Mouse (Mus musculus): ENCODE data around the gene Gadd45b.

Gene Gadd45b

GRCm38 (mm10) chr10:80956385-80956784 is 26.5 kb downstream of the Gadd45b start:
- DNase-seq (ENCODE audit: low spot score in 2 of 2): no peak

GRCm38 (mm10) chr10:80956901-80957300 is 27.0 kb downstream of the Gadd45b start:
- no peak for DNase-seq (ENCODE audit: low spot score in 2 of 2)

DNA sequence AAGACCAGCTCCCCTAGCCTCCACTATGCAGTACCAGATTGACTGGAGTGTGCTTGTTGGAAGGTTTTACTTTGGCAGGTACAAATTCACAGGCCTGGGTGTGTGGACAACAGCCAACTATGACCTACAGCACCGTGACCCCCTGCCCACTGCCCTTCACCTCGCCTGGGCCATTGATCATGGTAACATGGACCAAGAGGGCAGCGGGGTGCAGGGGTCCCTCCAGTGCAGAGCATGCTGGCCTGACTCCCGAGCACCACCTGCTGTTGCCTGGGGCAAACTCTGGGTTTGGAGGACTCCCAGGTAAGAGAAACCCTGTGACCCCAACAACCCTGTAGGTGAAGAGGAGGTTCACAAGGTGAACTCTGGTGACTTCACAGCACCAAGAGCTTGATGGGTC is 27.9 kb downstream of the Gadd45b start:
- no peak for DNase-seq (ENCODE audit: low spot score in 2 of 2)

DNA sequence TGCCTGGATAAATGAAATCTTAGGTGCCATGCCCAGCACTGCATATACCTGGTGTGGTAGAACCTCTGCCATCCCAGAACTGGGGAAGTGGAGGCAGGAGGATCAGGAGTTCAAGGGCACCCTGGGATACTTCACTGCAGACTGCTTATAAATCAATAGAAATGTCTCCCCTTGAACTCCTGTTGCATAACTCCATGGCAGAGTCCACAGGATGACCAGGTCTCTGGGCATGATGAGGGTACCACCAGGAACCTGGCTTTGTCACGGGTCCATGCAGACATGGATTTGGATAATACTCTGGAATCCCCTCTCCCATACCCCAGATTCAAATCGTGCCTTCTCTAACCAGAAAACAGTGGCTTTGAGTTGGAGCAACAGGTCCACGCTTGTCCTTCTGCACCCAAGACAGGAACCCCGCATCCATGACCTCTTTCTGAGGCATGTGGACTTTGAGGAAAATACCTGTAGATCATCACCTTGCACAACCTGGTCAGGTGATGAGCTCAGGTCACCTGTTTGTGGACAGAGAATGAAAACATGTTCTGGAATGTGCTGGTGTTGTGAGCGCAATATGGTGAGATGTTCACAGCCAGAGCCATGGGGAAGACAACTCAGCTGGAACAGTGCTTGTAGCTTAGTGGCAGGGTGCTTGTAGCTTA is 29.2 kb downstream of the Gadd45b start:
- DNase-seq (ENCODE audit: low spot score in 2 of 2): no peak

DNA sequence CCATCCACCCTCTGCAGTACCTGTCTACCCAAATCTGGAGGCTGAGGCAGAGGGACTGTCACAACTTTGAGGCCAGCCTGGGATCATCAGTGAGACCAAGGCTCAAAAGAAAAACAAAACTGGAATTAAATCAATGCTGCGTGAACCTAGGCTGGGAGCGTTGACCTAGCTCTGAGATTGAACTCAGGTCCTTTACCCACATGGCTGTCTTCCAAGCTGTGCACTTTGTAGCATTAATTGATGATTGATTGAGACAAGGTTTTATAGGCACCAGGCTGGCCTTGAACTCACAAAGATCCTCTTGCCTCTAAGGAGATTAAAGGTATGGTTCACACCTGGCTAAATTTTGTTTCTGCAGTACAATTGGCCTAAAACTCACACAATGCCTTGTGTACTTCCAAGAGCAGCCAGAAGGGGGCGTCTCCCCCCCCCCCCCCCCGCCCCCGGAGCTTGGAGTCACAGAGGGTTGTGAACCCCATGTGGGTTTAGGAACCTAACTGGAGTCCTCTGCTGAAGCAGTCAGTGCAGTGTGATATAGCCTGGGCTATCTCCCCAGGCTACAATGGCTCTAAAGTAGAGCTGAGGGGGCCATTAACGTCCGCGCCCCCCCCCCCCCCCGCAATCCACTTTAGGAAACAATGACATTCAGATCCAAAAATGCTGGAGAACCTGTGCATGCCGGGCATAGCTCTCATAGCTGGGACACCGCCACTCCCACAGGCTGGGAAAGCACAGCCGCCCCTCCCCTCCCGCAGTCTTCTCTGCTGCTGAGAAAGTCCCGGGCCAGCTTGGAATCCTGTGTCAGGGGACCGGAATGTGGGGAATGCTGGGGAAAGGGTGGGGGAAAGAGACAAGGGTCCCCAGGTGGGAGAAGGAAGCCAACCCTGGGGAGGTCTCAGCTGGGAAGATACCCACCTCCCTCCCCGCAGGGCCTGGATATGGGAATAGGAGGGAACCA is 31.0 kb downstream of the Gadd45b start:
- DNase-seq (ENCODE audit: low spot score in 2 of 2): no peak

DNA sequence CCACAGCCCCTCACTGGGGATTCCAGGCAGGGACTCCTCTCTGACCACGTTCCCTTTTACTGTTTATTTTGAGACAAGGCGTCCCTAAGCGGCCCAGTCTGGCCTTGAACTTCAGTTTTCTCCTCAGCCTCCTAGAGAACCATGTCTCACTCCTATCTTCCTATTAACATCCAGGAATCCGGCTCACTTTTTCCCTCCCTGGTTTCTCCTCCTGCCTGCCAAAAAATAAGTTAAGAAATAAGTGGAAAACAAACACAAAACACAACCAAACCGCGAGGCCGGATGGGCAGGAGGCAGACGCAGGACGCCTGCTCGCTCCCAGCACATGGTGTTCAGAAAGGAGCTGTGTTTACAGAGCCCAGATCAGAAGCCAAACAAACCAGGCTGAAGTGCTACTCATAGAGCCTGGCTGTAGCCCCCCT is 32.2 kb downstream of the Gadd45b start:
- no peak for DNase-seq (ENCODE audit: low spot score in 2 of 2)

DNA sequence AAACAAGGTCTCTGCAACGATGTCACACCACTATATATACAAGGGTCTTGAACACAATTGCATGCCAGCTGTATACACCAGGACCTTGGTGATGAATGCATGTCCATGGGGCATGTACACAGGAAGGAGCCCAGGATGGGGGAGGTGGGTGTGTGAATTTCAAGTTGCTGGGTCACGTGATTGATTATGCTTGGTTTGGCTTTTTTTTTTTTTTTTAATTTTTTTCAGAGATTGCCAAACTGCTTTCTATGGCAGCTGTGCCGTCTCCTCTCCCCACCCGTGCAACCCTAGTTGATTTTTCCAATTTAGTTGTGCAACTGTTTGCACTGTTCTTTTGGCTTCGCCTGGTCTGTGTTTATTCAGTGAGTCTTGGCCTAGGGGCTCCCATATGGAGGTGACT is 32.7 kb downstream of the Gadd45b start:
- DNase-seq (ENCODE audit: low spot score in 2 of 2): no peak

GRCm38 (mm10) chr10:80963031-80963975 is 33.4 kb downstream of the Gadd45b start:
- DNase-seq (ENCODE audit: low spot score in 2 of 2): no peak

DNA sequence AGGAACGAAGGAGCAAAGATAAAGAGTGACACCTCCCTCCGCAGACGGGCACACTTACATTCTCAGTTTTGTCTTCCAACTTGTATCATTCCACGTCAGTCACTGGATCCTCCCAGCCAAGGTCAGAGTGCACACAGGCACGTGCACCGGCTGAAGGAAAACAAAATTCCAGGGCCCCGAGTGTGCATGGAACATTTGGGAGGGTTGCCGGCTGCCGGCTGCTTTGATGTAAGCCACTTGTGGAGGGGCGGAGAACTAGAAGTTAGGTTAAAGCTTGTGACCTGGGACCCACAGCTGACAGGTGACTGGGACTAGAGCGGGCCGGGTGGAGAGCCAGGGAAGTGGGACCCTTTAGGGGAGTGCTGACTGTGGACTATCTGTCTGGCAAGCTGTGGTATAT is 36.4 kb downstream of the Gadd45b start:
- DNase-seq (ENCODE audit: low spot score in 2 of 2): no peak

- no peak for DNase-seq (ENCODE audit: low spot score in 2 of 2)
Measured at GRCm38 (mm10) chr10:80967101-80967656, 37.3 kb downstream of the Gadd45b start.

DNA sequence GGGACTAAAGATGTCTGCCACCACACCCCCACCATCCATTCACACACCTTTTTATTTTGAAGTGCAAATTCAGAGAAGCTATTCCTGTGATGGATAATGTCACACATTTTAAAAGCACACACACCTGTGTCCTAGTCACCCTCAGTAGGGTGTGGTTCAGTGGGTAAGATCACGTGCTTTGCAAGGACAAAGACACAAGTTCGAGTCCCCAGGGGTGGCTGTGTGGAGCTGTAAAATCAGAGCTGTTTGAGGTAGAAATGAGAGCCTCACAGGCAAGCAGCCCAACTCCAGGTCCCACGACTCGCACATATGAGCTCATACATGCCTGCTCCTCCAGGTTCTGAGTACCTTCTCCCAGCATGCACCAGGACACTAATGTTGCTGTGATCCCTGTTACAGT is 38.2 kb downstream of the Gadd45b start:
- DNase-seq (ENCODE audit: low spot score in 2 of 2): no peak

DNA sequence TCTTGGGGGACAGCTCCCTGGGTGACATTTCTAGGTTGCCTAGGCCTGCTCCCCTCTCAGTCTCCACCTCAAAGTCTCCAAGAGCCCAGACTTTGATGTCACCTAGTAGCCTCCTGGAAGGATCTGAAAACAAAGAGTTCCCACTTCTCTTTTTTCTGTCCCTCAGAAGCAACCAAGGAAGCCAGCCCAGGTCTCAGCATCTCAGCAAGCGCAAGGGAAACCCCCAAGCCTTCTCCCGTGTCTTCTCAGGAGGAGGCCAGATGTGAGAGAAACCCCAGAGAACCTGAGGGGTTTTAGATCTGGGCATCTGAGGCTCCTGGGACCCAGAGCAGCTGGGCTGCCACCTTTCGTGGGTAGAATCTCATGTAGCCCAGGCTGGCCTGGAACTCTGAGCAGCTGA is 39.4 kb downstream of the Gadd45b start:
- DNase-seq (ENCODE audit: low spot score in 2 of 2): no peak

DNA sequence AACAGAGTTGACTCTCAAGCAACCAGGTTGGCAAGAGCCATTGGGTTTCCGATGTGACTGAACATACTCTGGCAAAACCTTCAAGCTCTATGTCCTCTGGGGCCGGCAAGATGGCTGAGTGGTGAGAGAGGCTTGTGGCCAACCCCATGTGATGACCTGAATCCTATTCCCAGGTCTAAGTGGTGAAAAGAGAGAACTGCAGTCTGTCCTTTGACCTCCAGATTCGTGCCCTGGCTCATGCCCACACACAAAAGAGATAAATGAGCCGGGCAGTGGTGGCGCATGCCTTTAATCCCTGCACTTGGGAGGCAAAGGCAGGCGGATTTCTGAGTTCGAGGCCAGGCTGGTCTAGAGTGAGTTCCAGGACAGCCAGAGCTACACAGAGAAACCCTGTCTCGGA is 40.3 kb downstream of the Gadd45b start:
- DNase-seq (ENCODE audit: low spot score in 2 of 2): no peak

- no peak for DNase-seq (ENCODE audit: low spot score in 2 of 2)
Measured at GRCm38 (mm10) chr10:80971533-80971932, 41.7 kb downstream of the Gadd45b start.

DNA sequence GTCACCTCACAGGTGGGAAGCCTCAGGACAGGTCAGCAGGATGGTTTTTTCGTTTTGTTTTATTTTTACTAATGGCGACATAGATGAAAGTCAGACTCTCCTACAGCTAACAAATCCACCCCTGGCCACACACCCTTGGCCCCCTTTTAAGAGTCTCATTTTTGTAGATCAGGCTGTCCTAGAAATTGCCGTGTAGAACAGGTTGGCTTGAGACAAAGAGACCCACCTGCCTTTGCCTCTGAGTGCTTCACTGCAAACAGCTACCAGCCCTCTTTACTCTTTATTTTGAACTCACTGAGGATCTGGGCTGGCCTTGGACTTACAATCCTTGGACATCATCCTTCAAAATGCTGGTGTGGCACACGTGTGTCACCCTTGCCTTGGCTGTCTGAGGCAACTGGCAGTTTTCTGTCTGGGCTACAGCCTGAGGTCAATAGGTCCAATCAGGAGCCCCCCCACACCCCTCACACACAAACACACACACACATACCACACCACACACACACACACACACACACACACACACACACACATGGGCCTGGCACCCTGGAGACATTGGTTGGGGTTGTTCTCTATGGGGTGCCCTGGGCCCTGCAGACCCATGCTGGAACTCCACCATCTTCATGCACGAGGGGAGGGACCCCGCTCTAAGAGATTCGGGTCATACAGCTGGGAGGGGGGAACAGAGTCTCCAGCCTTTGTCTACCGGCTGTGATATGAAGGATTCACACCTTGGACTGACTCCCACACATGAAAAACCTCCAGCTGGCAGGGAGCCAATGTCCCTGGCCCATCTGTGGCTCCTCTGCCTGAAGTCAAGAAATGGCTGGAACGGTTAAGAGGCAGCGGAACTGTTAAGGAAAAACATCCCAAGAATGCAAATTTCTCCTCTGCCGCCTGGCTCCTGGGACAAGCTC is 42.5 kb downstream of the Gadd45b start:
- DNase-seq (ENCODE audit: low spot score in 2 of 2): no peak

DNA sequence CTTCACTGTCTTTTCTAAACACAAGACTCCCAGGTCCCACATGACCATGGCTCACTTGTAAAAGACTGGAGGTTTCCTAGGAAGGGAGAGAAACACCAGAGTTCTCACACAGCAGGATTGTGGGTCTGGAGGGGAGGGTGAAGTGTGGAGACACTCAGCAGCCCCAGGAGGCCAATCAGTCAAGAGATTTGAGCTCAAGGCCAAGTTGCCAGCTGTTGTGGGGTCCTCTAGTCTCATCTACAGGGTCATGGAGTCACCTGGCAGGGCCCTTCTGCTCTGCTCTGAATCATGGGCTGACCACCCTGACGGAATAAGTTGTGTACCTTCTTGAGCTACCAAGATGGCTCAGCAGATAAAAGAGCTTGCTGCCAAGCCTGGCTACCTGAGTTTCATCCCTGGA is 43.8 kb downstream of the Gadd45b start:
- no peak for DNase-seq (ENCODE audit: low spot score in 2 of 2)

GRCm38 (mm10) chr10:80975478-80975877 is 45.6 kb downstream of the Gadd45b start:
- DNase-seq (ENCODE audit: low spot score in 2 of 2): no peak

- DNase-seq (ENCODE audit: low spot score in 2 of 2): no peak
Measured at GRCm38 (mm10) chr10:80981564-80982112, 51.8 kb downstream of the Gadd45b start.

All from frontal cortex, postnatal 36 days (tissue).